Mouse (Mus musculus) liver, postnatal 0 days (tissue): ENCODE data around the gene Bcar3. TPM values are rescaled to one million over a fixed set of nuclear protein-coding genes. Genes with fewer than 3 reads are reported as not detected.

Source experiments
- ATAC-seq: fragments of 200-750 bp; cut with Nextera tagmentation; 2 replicates; pipeline ENCODE4 v1.8.0; 2017; ENCODE audit warnings: mild to moderate bottlenecking, moderate library complexity
- DNase-seq: peaks from one replicate; pipeline ENCODE4 v3.0.0-alpha.2; 2016
- H3K27ac ChIP-seq: fragments of 300-500 bp; sonication (generic); 2 replicates; pipeline ENCODE4 v1.5.1; 2014; ENCODE audit warnings: antibody characterized with exemption, moderate library complexity, mild to moderate bottlenecking, low read depth
- H3K27me3 ChIP-seq: fragments of 300-500 bp; sonication (generic); 2 replicates; pipeline ENCODE4 v1.6.1; 2014; ENCODE audit warnings: low read length, control low read depth, mixed read lengths; ENCODE audit not compliant: insufficient read depth
- H3K36me3 ChIP-seq: fragments of 300-500 bp; sonication (generic); replicated peaks from 2 replicates; pipeline ENCODE4 v1.6.1; 2014; ENCODE audit warnings: mild to moderate bottlenecking, control low read depth, low read length, moderate library complexity, mixed read lengths; ENCODE audit not compliant: insufficient read depth
- H3K4me1 ChIP-seq: fragments of 300-500 bp; sonication (generic); 2 replicates; pipeline ENCODE4 v1.6.1; 2014; ENCODE audit warnings: antibody characterized with exemption, mild to moderate bottlenecking, control low read depth; ENCODE audit not compliant: insufficient read depth
- H3K4me2 ChIP-seq: fragments of 300-500 bp; sonication (generic); 2 replicates; pipeline ENCODE4 v1.6.1; 2014; ENCODE audit warnings: low read depth, mild to moderate bottlenecking, low read length, moderate library complexity, mixed read lengths
- H3K4me3 ChIP-seq: fragments of 300-500 bp; sonication (generic); 2 replicates; pipeline ENCODE4 v1.5.1; 2014; ENCODE audit warnings: low read depth, low read length
- H3K9ac ChIP-seq: fragments of 300-500 bp; sonication (generic); replicated peaks from 2 replicates; pipeline ENCODE4 v1.6.1; 2014; ENCODE audit warnings: mild to moderate bottlenecking, moderate library complexity
- H3K9me3 ChIP-seq: fragments of 300-500 bp; sonication (generic); 2 replicates; pipeline ENCODE4 v1.6.1; 2016; ENCODE audit warnings: mild to moderate bottlenecking, control low read depth, low read length, mixed read lengths
- CTCF ChIP-seq: sonication (generic); IDR thresholded peaks from 2 replicates; pipeline ENCODE4 v1.5.1; 2016; ENCODE audit warnings: antibody characterized with exemption, low read depth
- EP300 ChIP-seq: IDR thresholded peaks from 2 replicates; pipeline ENCODE4 v1.6.1; 2016; ENCODE audit warnings: antibody characterized with exemption, low read depth, mild to moderate bottlenecking
- WGBS: fragments of 180-500 bp; shearing (Covaris S2); extraction: QIAGEN DNeasy Blood & Tissue Kit; methylation state at CpG from one replicate; pipeline ENCODE4 v1.1.7; 2014; ENCODE audit not compliant: insufficient replicate concordance; 5-methylcytosine and 5-hydroxymethylcytosine counted together
- polyA plus RNA-seq: library from polyadenylated mRNA; unstranded; fragments of >200 nt; fragmentation: Nextera tagmentation; extraction: Ambion mirVana; gene quantifications from 2 replicates; pipeline ENCODE4 v1.2.1, GENCODE M21; 2015

The Bcar3 gene
- polyA plus RNA-seq, 1 experiment from 2014 or later, result 11.2 TPM

- Histone ChIP-seq H3K9me3 (no peaks in the 10 kb centered on the region), H3K9ac (no peak overlapping the region), H3K36me3 (no peaks in the 10 kb centered on the region), H3K27me3 (no peaks in the 10 kb centered on the region), H3K4me1 (peaks cover 5% of the 10 kb centered on the region), H3K4me2 (no peak overlapping the region), H3K27ac (no peak overlapping the region), H3K4me3 (no peak overlapping the region)
- TF ChIP-seq EP300 (no peak), CTCF (no peak)
- WGBS, result 50% methylated on average over 8 of the region's 8 CpGs
- DNase-seq (no peak), ATAC-seq (no peak)
These were observed 111.4 kb downstream of the Bcar3 start for GRCm38 (mm10) chr3:122405203-122405956.

GRCm38 (mm10) chr3:122406416-122406815, 112.5 kb downstream of the Bcar3 start:
- Histone ChIP-seq H3K27me3 (no peaks in the 10 kb centered on the region), H3K9me3 (no peaks in the 10 kb centered on the region), H3K9ac (no peak overlapping the region), H3K4me2 (no peak overlapping the region), H3K4me3 (no peak overlapping the region), H3K4me1 (peaks cover 5% of the 10 kb centered on the region), H3K36me3 (no peaks in the 10 kb centered on the region), H3K27ac (no peak overlapping the region)
- no peak for TF ChIP-seq EP300
- 56% methylated on average over 8 of the region's 8 CpGs for WGBS
- ATAC-seq, result 0 out of 2 replicates have a peak, but pooled peaks have one; percentile 24
- no peak for DNase-seq

- Histone ChIP-seq H3K4me1 (no peaks in the 10 kb centered on the region), H3K4me3 (no peak overlapping the region), H3K27me3 (no peaks in the 10 kb centered on the region), H3K9me3 (no peaks in the 10 kb centered on the region), H3K4me2 (no peak overlapping the region), H3K27ac (no peak overlapping the region), H3K36me3 (no peaks in the 10 kb centered on the region), H3K9ac (no peak overlapping the region)
- 73% methylated on average over 6 of the region's 6 CpGs for WGBS
- no peak for TF ChIP-seq CTCF
- TF ChIP-seq EP300, result no peak
- DNase-seq, result no peak
- no peak for ATAC-seq
These were observed 113.8 kb downstream of the Bcar3 start for GRCm38 (mm10) chr3:122407757-122408156.

GRCm38 (mm10) chr3:122408798-122409311, 114.9 kb downstream of the Bcar3 start:
- 56% methylated on average over 15 of the region's 15 CpGs for WGBS
- Histone ChIP-seq H3K36me3 (no peaks in the 10 kb centered on the region), H3K4me1 (no peaks in the 10 kb centered on the region), H3K27me3 (no peaks in the 10 kb centered on the region), H3K9ac (no peak overlapping the region), H3K9me3 (no peaks in the 10 kb centered on the region), H3K4me2 (no peak overlapping the region), H3K27ac (no peak overlapping the region), H3K4me3 (no peak overlapping the region)
- ATAC-seq (peak; percentile 38; the same call in 1 of the 2 replicates), DNase-seq (no peak)
- no peak for TF ChIP-seq EP300
- no peak for TF ChIP-seq CTCF

GRCm38 (mm10) chr3:122411590-122411989, 117.7 kb downstream of the Bcar3 start:
- TF ChIP-seq EP300 (no peak), CTCF (no peak)
- H3K4me2 ChIP-seq, result no peak overlapping the region
- H3K36me3 ChIP-seq, result no peaks in the 10 kb centered on the region
- H3K9ac ChIP-seq, result no peak overlapping the region
- WGBS, result 49% methylated on average over 2 of the region's 2 CpGs
- H3K9me3 ChIP-seq, result no peaks in the 10 kb centered on the region
- DNase-seq, result no peak
- ATAC-seq, result no peak
- H3K27me3 ChIP-seq, result no peaks in the 10 kb centered on the region
- H3K4me3 ChIP-seq, result no peak overlapping the region
- no peaks in the 10 kb centered on the region for H3K4me1 ChIP-seq
- H3K27ac ChIP-seq, result no peak overlapping the region

GRCm38 (mm10) chr3:122413729-122414561, 120.0 kb downstream of the Bcar3 start:
- TF ChIP-seq EP300 (no peak), CTCF (no peak)
- H3K27me3 ChIP-seq, result no peaks in the 10 kb centered on the region
- no peak overlapping the region for H3K9ac ChIP-seq
- H3K27ac ChIP-seq, result no peak overlapping the region
- ATAC-seq (no peak), DNase-seq (no peak)
- 48% methylated on average over 17 of the region's 17 CpGs for WGBS
- no peak overlapping the region; the same call in 1 of the 2 replicates for H3K4me2 ChIP-seq
- no peaks in the 10 kb centered on the region for H3K9me3 ChIP-seq
- H3K36me3 ChIP-seq, result no peaks in the 10 kb centered on the region
- no peak overlapping the region for H3K4me3 ChIP-seq
- H3K4me1 ChIP-seq, result peaks cover 3% of the 10 kb centered on the region; the same call in 1 of the 2 replicates
